In genomic region chr17:24671346-24671745, GRCm38 (mm10) we compare ENCODE assay signal across 9 mouse cellular contexts. TPM values are rescaled to one million over a fixed set of nuclear protein-coding genes. Genes with fewer than 3 reads are reported as not detected.
A peak's percentile ranks its signal among the peaks of the same experiment; 100 is the strongest.
DNase-seq lines count a peak whose midpoint lies in the region; ATAC-seq and TF ChIP-seq lines count a peak whose summit lies in the region.
"Had no signal": no experiment of that assay in that cellular context is flagged by ENCODE, and none has a peak within 500 bp of the region (broad histone marks: within the 10 kb centered on the region; RNA-seq: fewer than 3 reads in every experiment).

No protein-coding gene starts in this region.

- no peak for ATAC-seq in heart, embryonic 15.5 days (replicated peaks; ENCODE audit: insufficient number of reproducible peaks, insufficient read depth, low FRiP score, low read depth)
- no peak for ATAC-seq in embryonic facial prominence, embryonic 12.5 days (ENCODE audit: insufficient number of reproducible peaks, insufficient read depth, low FRiP score, low TSS enrichment)
- no peak for ATAC-seq in hindbrain, postnatal 0 days
- ATAC-seq in midbrain, embryonic 14.5 days (ENCODE audit: low FRiP score, low TSS enrichment), result no peak

- no peak for DNase-seq in heart, postnatal 25 days (ENCODE audit: low spot score)
- DNase-seq in hindbrain, postnatal 0 days (ENCODE audit: low spot score), result no peak
- DNase-seq in midbrain, embryonic 14.5 days, result no peak
- no peak for DNase-seq in right cerebral cortex, postnatal 10 days (ENCODE audit: low spot score in 2 of 2)
- DNase-seq in kidney, postnatal 4 days, result no peak
- no peak for DNase-seq in right cerebral cortex, postnatal 14 days

- WGBS in heart, embryonic 15.5 days, result 56% methylated on average over 5 of the region's 5 CpGs
- WGBS in embryonic facial prominence, embryonic 12.5 days, result 64% methylated on average over 5 of the region's 5 CpGs
- 68% methylated on average over 5 of the region's 5 CpGs for WGBS in hindbrain, postnatal 0 days
- WGBS in midbrain, embryonic 14.5 days, result 79% methylated on average over 5 of the region's 5 CpGs

- no peaks in the 10 kb centered on the region for H3K36me3 ChIP-seq in heart, embryonic 15.5 days
- H3K36me3 ChIP-seq in embryonic facial prominence, embryonic 12.5 days, result peaks cover 1% of the 10 kb centered on the region; the same call in 1 of the 2 replicates
- no peaks in the 10 kb centered on the region for H3K36me3 ChIP-seq in hindbrain, postnatal 0 days (ENCODE audit: insufficient read depth, low read length)
- no peaks in the 10 kb centered on the region for H3K36me3 ChIP-seq in midbrain, embryonic 14.5 days (ENCODE audit: control insufficient read depth, insufficient read depth, low read length)

- no peak overlapping the region for H3K27ac ChIP-seq in heart, embryonic 15.5 days
- no peak overlapping the region for H3K27ac ChIP-seq in embryonic facial prominence, embryonic 12.5 days
- no peak overlapping the region for H3K27ac ChIP-seq in hindbrain, postnatal 0 days
- no peak overlapping the region for H3K27ac ChIP-seq in midbrain, embryonic 14.5 days (replicated peaks; ENCODE audit: low read depth, low read length)

- peak overlapping the region; percentile 74 for H3K4me2 ChIP-seq in heart, embryonic 15.5 days
- peak overlapping the region; percentile 83 for H3K4me2 ChIP-seq in embryonic facial prominence, embryonic 12.5 days (replicated peaks)
- H3K4me2 ChIP-seq in hindbrain, postnatal 0 days (ENCODE audit: low read depth, low read length), result peak overlapping the region; percentile 67
- H3K4me2 ChIP-seq in midbrain, embryonic 14.5 days (ENCODE audit: low read length), result peak overlapping the region; percentile 90

- H3K4me1 ChIP-seq in heart, embryonic 15.5 days (replicated peaks), result peaks cover 42% of the 10 kb centered on the region
- H3K4me1 ChIP-seq in embryonic facial prominence, embryonic 12.5 days, result peaks cover 33% of the 10 kb centered on the region
- peaks cover 14% of the 10 kb centered on the region for H3K4me1 ChIP-seq in hindbrain, postnatal 0 days (ENCODE audit: insufficient read depth, low read length)
- H3K4me1 ChIP-seq in midbrain, embryonic 14.5 days (ENCODE audit: control insufficient read depth, insufficient read depth, low read length), result peaks cover 19% of the 10 kb centered on the region

- intact Hi-C loops in heart, postnatal 25 days (cut with DNase I), result loop anchor here (5.0 kb wide), 1 partner anchor 194 kb away; the partner anchor contains the start of gene Mlst8

- H3K4me3 ChIP-seq in heart, embryonic 15.5 days, result peak overlapping the region; percentile 79; the same call in 1 of the 2 replicates
- no peak overlapping the region for H3K4me3 ChIP-seq in embryonic facial prominence, embryonic 12.5 days
- H3K4me3 ChIP-seq in hindbrain, postnatal 0 days (ENCODE audit: low read length), result no peak overlapping the region
- no peak overlapping the region for H3K4me3 ChIP-seq in midbrain, embryonic 14.5 days (replicated peaks; ENCODE audit: low read depth, low read length)

- H3K9me3 ChIP-seq in heart, embryonic 15.5 days (replicated peaks), result no peaks in the 10 kb centered on the region
- no peaks in the 10 kb centered on the region for H3K9me3 ChIP-seq in embryonic facial prominence, embryonic 12.5 days
- no peaks in the 10 kb centered on the region for H3K9me3 ChIP-seq in hindbrain, postnatal 0 days (ENCODE audit: low read length)
- no peaks in the 10 kb centered on the region for H3K9me3 ChIP-seq in midbrain, embryonic 14.5 days (ENCODE audit: control insufficient read depth, low read length)

- no peak for TF ChIP-seq CTCF in hindbrain, postnatal 0 days (IDR thresholded peaks at IDR 0.05; ENCODE audit: low read depth)

- H3K9ac ChIP-seq in heart, embryonic 15.5 days, result no peak overlapping the region
- H3K9ac ChIP-seq in embryonic facial prominence, embryonic 12.5 days, result peak overlapping the region; percentile 97; the same call in 1 of the 2 replicates
- H3K9ac ChIP-seq in hindbrain, postnatal 0 days (replicated peaks; ENCODE audit: low read length), result peak overlapping the region; percentile 15; the same call in 1 of the 2 replicates
- no peak overlapping the region; the same call in 1 of the 2 replicates for H3K9ac ChIP-seq in midbrain, embryonic 14.5 days (replicated peaks; ENCODE audit: low read length)

- H3K27me3 ChIP-seq in heart, embryonic 15.5 days, result no peaks in the 10 kb centered on the region
- H3K27me3 ChIP-seq in embryonic facial prominence, embryonic 12.5 days, result no peaks in the 10 kb centered on the region
- no peaks in the 10 kb centered on the region for H3K27me3 ChIP-seq in hindbrain, postnatal 0 days (ENCODE audit: insufficient read depth, low read length)
- H3K27me3 ChIP-seq in midbrain, embryonic 14.5 days (ENCODE audit: control insufficient read depth, insufficient read depth, low read length), result no peaks in the 10 kb centered on the region

RNA-seq across cellular contexts. Expression of gene Zfp598, which starts 1.9 kb away (rescaled TPM):
- polyA plus RNA-seq in heart, embryonic 15.5 days (2015; fragmentation: Nextera tagmentation; extraction: Ambion mirVana), result 12.5 and 18.1 TPM in 2 replicates
- 10 to 100 TPM; 17.5 to 17.9 TPM for total RNA-seq in heart, postnatal 25 days (2021)
- 23.5 and 25.4 TPM in 2 replicates for polyA plus RNA-seq in embryonic facial prominence, embryonic 12.5 days (2016; fragmentation: Nextera tagmentation; extraction: Ambion mirVana)
- total RNA-seq in hindbrain, postnatal 0 days (2014; rRNA removed), result 40.9 and 47.0 TPM in 2 replicates
- 14.2 and 14.6 TPM in 2 replicates for polyA plus RNA-seq in hindbrain, postnatal 0 days (2015; fragmentation: Nextera tagmentation; extraction: Ambion mirVana)
- polyA plus RNA-seq in midbrain, embryonic 14.5 days (2014; fragmentation: Nextera tagmentation; extraction: Ambion mirVana), result 22.8 and 24.5 TPM in 2 replicates

RNA-seq across cellular contexts. Expression of gene Npw, which starts 13.1 kb away (rescaled TPM):
- polyA plus RNA-seq in heart, embryonic 15.5 days (2015; fragmentation: Nextera tagmentation; extraction: Ambion mirVana), result 0.26 TPM in 1 of 2 replicates, not detected in the other
- total RNA-seq in heart, postnatal 25 days (2021), result not detected
- polyA plus RNA-seq in embryonic facial prominence, embryonic 12.5 days (2016; fragmentation: Nextera tagmentation; extraction: Ambion mirVana), result 0.35 and 0.76 TPM in 2 replicates
- 0.78 TPM in 1 of 2 replicates, not detected in the other for total RNA-seq in hindbrain, postnatal 0 days (2014; rRNA removed)
- 0.65 and 0.81 TPM in 2 replicates for polyA plus RNA-seq in hindbrain, postnatal 0 days (2015; fragmentation: Nextera tagmentation; extraction: Ambion mirVana)
- polyA plus RNA-seq in midbrain, embryonic 14.5 days (2014; fragmentation: Nextera tagmentation; extraction: Ambion mirVana), result not detected in 2 replicates
- polyA plus RNA-seq: gonadal fat pad, adult 2 months had no signal

RNA-seq across cellular contexts. Expression of gene Syngr3, which starts 18.4 kb away (rescaled TPM):
- 0.44 and 3.0 TPM in 2 replicates for polyA plus RNA-seq in heart, embryonic 15.5 days (2015; fragmentation: Nextera tagmentation; extraction: Ambion mirVana)
- total RNA-seq in heart, postnatal 25 days (2021), result not detected
- polyA plus RNA-seq in embryonic facial prominence, embryonic 12.5 days (2016; fragmentation: Nextera tagmentation; extraction: Ambion mirVana), result 8.4 and 10.5 TPM in 2 replicates
- total RNA-seq in hindbrain, postnatal 0 days (2014; rRNA removed), result 331 and 347 TPM in 2 replicates
- 280 and 294 TPM in 2 replicates for polyA plus RNA-seq in hindbrain, postnatal 0 days (2015; fragmentation: Nextera tagmentation; extraction: Ambion mirVana)
- polyA plus RNA-seq in midbrain, embryonic 14.5 days (2014; fragmentation: Nextera tagmentation; extraction: Ambion mirVana), result 147 and 169 TPM in 2 replicates

RNA-seq across cellular contexts. Expression of gene Slc9a3r2, which starts 21.2 kb away (rescaled TPM):
- 55.5 and 61.4 TPM in 2 replicates for polyA plus RNA-seq in heart, embryonic 15.5 days (2015; fragmentation: Nextera tagmentation; extraction: Ambion mirVana)
- 100 to 1,000 TPM in 1 of 2 experiments, 10 to 100 TPM in 1; 96.0 to 135 TPM for total RNA-seq in heart, postnatal 25 days (2021)
- 59.6 and 60.6 TPM in 2 replicates for polyA plus RNA-seq in embryonic facial prominence, embryonic 12.5 days (2016; fragmentation: Nextera tagmentation; extraction: Ambion mirVana)
- 72.8 and 91.1 TPM in 2 replicates for total RNA-seq in hindbrain, postnatal 0 days (2014; rRNA removed)
- 57.6 and 60.6 TPM in 2 replicates for polyA plus RNA-seq in hindbrain, postnatal 0 days (2015; fragmentation: Nextera tagmentation; extraction: Ambion mirVana)
- polyA plus RNA-seq in midbrain, embryonic 14.5 days (2014; fragmentation: Nextera tagmentation; extraction: Ambion mirVana), result 36.7 and 39.2 TPM in 2 replicates

RNA-seq across cellular contexts. Expression of gene Gfer, which starts 24.6 kb away (rescaled TPM):
- 26.3 and 26.8 TPM in 2 replicates for polyA plus RNA-seq in heart, embryonic 15.5 days (2015; fragmentation: Nextera tagmentation; extraction: Ambion mirVana)
- 10 to 100 TPM; 21.9 to 22.1 TPM for total RNA-seq in heart, postnatal 25 days (2021)
- 47.9 and 48.0 TPM in 2 replicates for polyA plus RNA-seq in embryonic facial prominence, embryonic 12.5 days (2016; fragmentation: Nextera tagmentation; extraction: Ambion mirVana)
- 21.1 and 26.1 TPM in 2 replicates for total RNA-seq in hindbrain, postnatal 0 days (2014; rRNA removed)
- polyA plus RNA-seq in hindbrain, postnatal 0 days (2015; fragmentation: Nextera tagmentation; extraction: Ambion mirVana), result 39.7 and 41.4 TPM in 2 replicates
- polyA plus RNA-seq in midbrain, embryonic 14.5 days (2014; fragmentation: Nextera tagmentation; extraction: Ambion mirVana), result 35.9 and 38.3 TPM in 2 replicates

Comparison
In these comparisons a context has a peak if more than half of its experiments do, and no peak if none do; other contexts are left out.
1. H3K9ac ChIP-seq: peak in embryonic facial prominence, embryonic 12.5 days (single experiment) and hindbrain, postnatal 0 days (single experiment); none in heart, embryonic 15.5 days (single experiment) and midbrain, embryonic 14.5 days (single experiment).
2. RNA of gene Syngr3, which starts 18.4 kb away (polyA plus RNA-seq): 280 to 294 TPM in hindbrain, postnatal 0 days and 147 to 169 TPM in midbrain, embryonic 14.5 days; 8.4 to 10.5 TPM in embryonic facial prominence, embryonic 12.5 days and 0.44 to 3.0 TPM in heart, embryonic 15.5 days; every median in the first group is over 10 times any median in the second.
3. Peak in every context shown above with its lines, with median percentiles within 50 percentile points of each other: H3K4me2 ChIP-seq.